Mouse (Mus musculus) cerebellum, postnatal 14 days (tissue): ENCODE results near the gene Rnf128.

Experiments used
- DNase-seq, 2 experiments: peaks; one replicate each; pipeline ENCODE4 v3.0.0; 2021; ENCODE audit warnings: mixed read lengths in 2 of 2

Gene Rnf128

GRCm38 (mm10) chrX:139634758-139635157 is 71.6 kb downstream of the Rnf128 start:
- no peak for DNase-seq

GRCm38 (mm10) chrX:139639744-139640143 is 76.6 kb downstream of the Rnf128 start:
- DNase-seq, result no peak

GRCm38 (mm10) chrX:139640418-139640817 is 77.3 kb downstream of the Rnf128 start:
- DNase-seq, result no peak

GRCm38 (mm10) chrX:139652226-139652625 is 89.1 kb downstream of the Rnf128 start:
- DNase-seq, result no peak

GRCm38 (mm10) chrX:139653292-139653691 is 90.2 kb downstream of the Rnf128 start:
- DNase-seq, result no peak

GRCm38 (mm10) chrX:139654350-139655063 is 91.4 kb downstream of the Rnf128 start:
- DNase-seq, result no peak

- no peak for DNase-seq
Measured at GRCm38 (mm10) chrX:139662111-139662510, 99.0 kb downstream of the Rnf128 start.

GRCm38 (mm10) chrX:139665829-139666228 is 102.7 kb downstream of the Rnf128 start:
- peak in 1 of 2 experiments; percentile 4 for DNase-seq

- DNase-seq, result no peak
Measured at GRCm38 (mm10) chrX:139684410-139684774, 121.3 kb downstream of the Rnf128 start.

GRCm38 (mm10) chrX:139684775-139685695 is 121.9 kb downstream of the Rnf128 start, which contains the start of gene Tbc1d8b:
Tbc1d8b (plus strand) TSS chrX:139684996.
- peak; percentile 76 to 84 for DNase-seq

GRCm38 (mm10) chrX:139714381-139714780 is 151.3 kb downstream of the Rnf128 start, which contains the start of gene Gm15013:
Gm15013 (minus strand) TSS chrX:139714481.
- no peak for DNase-seq

GRCm38 (mm10) chrX:139722350-139722749 is 159.2 kb downstream of the Rnf128 start:
- DNase-seq, result no peak
